Mouse (Mus musculus): ENCODE results near the gene Ssh2. TPM values are rescaled to one million over a fixed set of nuclear protein-coding genes. Genes with fewer than 3 reads are reported as not detected.
A peak's percentile ranks its signal among the peaks of the same experiment; 100 is the strongest.

Gene Ssh2
- total RNA-seq (2012; rRNA removed) = 6.7 and 7.7 TPM in 2 replicates

DNA sequence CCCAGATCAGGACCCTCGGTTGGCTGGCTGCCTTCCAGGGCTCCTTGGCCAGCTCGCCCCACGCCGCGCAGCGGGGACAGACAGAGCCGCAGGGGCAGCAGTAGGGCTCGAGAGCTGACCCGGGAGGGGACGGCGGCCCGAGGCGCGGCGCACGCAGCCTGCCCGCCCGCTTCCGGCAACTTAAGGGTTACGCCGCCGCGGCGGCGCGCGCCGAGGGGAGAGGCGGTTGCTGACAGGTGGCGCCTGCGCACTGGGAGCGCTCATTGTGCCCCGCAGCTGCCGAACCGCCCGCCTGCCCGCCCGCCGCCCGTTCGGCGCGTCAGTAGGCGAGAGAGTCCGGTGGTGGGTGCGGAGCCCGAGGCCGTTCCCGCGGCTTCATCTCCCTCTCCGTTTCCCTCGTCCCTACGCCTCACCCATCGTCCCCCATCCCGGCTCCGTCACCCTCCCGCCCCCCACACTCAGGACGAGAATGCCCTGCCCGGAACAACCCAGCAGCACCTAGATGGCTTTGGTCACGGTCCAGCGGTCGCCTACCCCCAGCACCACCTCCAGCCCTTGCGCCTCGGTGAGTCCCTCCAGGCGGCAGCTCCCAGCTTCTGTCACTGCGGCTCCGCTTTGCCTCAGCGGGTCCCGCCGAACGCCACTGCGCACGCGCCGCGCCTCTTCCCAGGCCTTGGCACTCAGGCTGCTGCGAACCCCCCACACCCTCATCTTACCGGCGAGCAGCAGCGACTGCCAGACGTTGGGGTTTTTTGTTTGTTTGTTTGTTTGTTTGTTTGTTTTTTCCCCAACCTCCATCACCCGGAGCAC lies at the start of gene Ssh2:
Ssh2 (plus strand) TSS at position 337 of the 810 bp plus-strand sequence.
- Histone ChIP-seq H3K4me3 (ENCODE audit: insufficient read depth in 1 of 2, low read depth in 1 of 2, low read length in 2 of 2, poor library complexity in 1 of 2, severe bottlenecking in 1 of 2) (peak within 1 kb of the TSS; percentile 90 to 99), H3K9me3 (ENCODE audit: control insufficient read depth, insufficient read depth, low read depth, low read length) (no peaks in the 10 kb centered on the region), H3K4me1 (ENCODE audit: control insufficient read depth in 2 of 2, insufficient read depth in 2 of 2, low read length in 2 of 2, poor library complexity in 1 of 2) (peaks cover 0 to 3% of the 10 kb centered on the region in 2 experiments; a peak in 2 of 4 replicates), H3K9ac (ENCODE audit: insufficient read depth, low read depth, low read length, poor library complexity, severe bottlenecking) (peak within 1 kb of the TSS; percentile 84), H3K27ac (ENCODE audit: insufficient read depth, low read depth, low read length, poor library complexity, severe bottlenecking) (no peak within 1 kb of the TSS), H3K36me3 (ENCODE audit: control insufficient read depth, insufficient read depth, low read length, poor library complexity, severe bottlenecking) (no peaks in the 10 kb centered on the region)
- in situ Hi-C loops (cut with MboI; ENCODE audit: low sequenced_read_pairs in 2 of 2, unreplicated experiment in 2 of 2) = no loop called here
- TF ChIP-seq HCFC1 (IDR thresholded peaks at IDR 0.05; ENCODE audit: borderline replicate concordance, insufficient read depth, low read length) (no peak; the same call in 1 of the 2 replicates), ZNF384 (IDR thresholded peaks at IDR 0.05; ENCODE audit: low read depth, low read length) (no peak), CHD2 (IDR thresholded peaks at IDR 0.05; ENCODE audit: low read depth, low read length) (no peak), MAFK (IDR thresholded peaks at IDR 0.05; ENCODE audit: insufficient read depth, low read depth, low read length) (no peak), ZC3H11A (IDR thresholded peaks at IDR 0.05; ENCODE audit: borderline replicate concordance, low read depth, low read length) (no peak)
- DNase-seq (ENCODE audit: low read depth, low spot score) = peak; percentile 63

DNA sequence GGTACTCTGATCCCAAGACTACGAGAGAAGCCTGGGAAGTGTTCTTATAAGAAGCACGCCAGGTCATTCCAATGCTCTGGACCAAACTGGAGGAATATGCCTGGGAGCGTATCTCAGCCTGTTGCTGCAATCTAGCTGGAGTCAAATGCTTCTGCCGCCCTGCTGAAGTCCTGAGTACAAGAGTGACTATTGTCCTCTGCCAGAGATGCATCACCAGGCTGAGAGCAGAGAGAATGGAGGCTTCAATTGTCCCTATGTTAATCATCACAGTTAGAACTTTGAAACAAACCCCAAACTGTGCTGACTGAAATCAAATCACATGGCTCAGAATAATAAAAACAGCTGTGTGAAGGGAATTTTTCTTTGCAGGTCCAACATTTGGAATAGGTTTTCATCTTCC lies 42.4 kb upstream of the Ssh2 start:
- H3K4me1 ChIP-seq (ENCODE audit: control insufficient read depth in 2 of 2, insufficient read depth in 2 of 2, low read length in 2 of 2, poor library complexity in 1 of 2) = no peaks in the 10 kb centered on the region
- DNase-seq (ENCODE audit: low read depth, low spot score) = no peak
- H3K9me3 ChIP-seq (ENCODE audit: control insufficient read depth, insufficient read depth, low read depth, low read length) = no peaks in the 10 kb centered on the region
- TF ChIP-seq CHD2 (IDR thresholded peaks at IDR 0.05; ENCODE audit: low read depth, low read length) = no peak
- no peak for TF ChIP-seq HCFC1 (IDR thresholded peaks at IDR 0.05; ENCODE audit: borderline replicate concordance, insufficient read depth, low read length)
- TF ChIP-seq ZNF384 (IDR thresholded peaks at IDR 0.05; ENCODE audit: low read depth, low read length) = no peak
- TF ChIP-seq MAFK (IDR thresholded peaks at IDR 0.05; ENCODE audit: insufficient read depth, low read depth, low read length) = no peak
- no peak for TF ChIP-seq ZC3H11A (IDR thresholded peaks at IDR 0.05; ENCODE audit: borderline replicate concordance, low read depth, low read length)
- H3K36me3 ChIP-seq (ENCODE audit: control insufficient read depth, insufficient read depth, low read length, poor library complexity, severe bottlenecking) = no peaks in the 10 kb centered on the region
- in situ Hi-C loops (cut with MboI; ENCODE audit: low sequenced_read_pairs in 2 of 2, unreplicated experiment in 2 of 2) = no loop called here
- no peak overlapping the region for H3K9ac ChIP-seq (ENCODE audit: insufficient read depth, low read depth, low read length, poor library complexity, severe bottlenecking)
- no peak overlapping the region for H3K27ac ChIP-seq (ENCODE audit: insufficient read depth, low read depth, low read length, poor library complexity, severe bottlenecking)
- no peak overlapping the region for H3K4me3 ChIP-seq (ENCODE audit: insufficient read depth in 1 of 2, low read depth in 1 of 2, low read length in 2 of 2, poor library complexity in 1 of 2, severe bottlenecking in 1 of 2)

DNA sequence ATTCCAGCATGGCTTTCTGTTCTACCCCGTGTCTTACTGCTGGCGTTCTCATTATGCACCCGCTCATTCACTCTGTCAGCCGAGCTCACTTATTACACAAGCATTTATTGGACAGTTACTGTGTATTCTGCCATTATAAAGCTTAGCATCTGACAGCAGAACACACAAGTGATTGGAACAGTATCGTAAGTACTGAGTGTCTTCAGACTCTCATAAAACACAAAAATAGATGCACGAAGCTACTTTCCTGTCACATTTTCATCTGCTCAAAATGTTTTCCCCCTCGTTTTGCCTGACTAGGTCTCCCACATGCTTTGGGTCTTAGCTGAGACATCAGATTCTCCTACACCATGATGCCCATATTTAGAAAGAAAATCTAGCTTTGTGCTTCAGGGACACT lies 41.6 kb upstream of the Ssh2 start:
- no peaks in the 10 kb centered on the region for H3K36me3 ChIP-seq (ENCODE audit: control insufficient read depth, insufficient read depth, low read length, poor library complexity, severe bottlenecking)
- no peaks in the 10 kb centered on the region for H3K9me3 ChIP-seq (ENCODE audit: control insufficient read depth, insufficient read depth, low read depth, low read length)
- H3K4me1 ChIP-seq (ENCODE audit: control insufficient read depth in 2 of 2, insufficient read depth in 2 of 2, low read length in 2 of 2, poor library complexity in 1 of 2) = no peaks in the 10 kb centered on the region
- no peak overlapping the region for H3K9ac ChIP-seq (ENCODE audit: insufficient read depth, low read depth, low read length, poor library complexity, severe bottlenecking)
- no peak overlapping the region for H3K4me3 ChIP-seq (ENCODE audit: insufficient read depth in 1 of 2, low read depth in 1 of 2, low read length in 2 of 2, poor library complexity in 1 of 2, severe bottlenecking in 1 of 2)
- no peak for DNase-seq (ENCODE audit: low read depth, low spot score)
- no peak for TF ChIP-seq MAFK (IDR thresholded peaks at IDR 0.05; ENCODE audit: insufficient read depth, low read depth, low read length)
- no peak for TF ChIP-seq ZC3H11A (IDR thresholded peaks at IDR 0.05; ENCODE audit: borderline replicate concordance, low read depth, low read length)
- no peak overlapping the region for H3K27ac ChIP-seq (ENCODE audit: insufficient read depth, low read depth, low read length, poor library complexity, severe bottlenecking)
- in situ Hi-C loops (cut with MboI; ENCODE audit: low sequenced_read_pairs in 2 of 2, unreplicated experiment in 2 of 2) = no loop called here

DNA sequence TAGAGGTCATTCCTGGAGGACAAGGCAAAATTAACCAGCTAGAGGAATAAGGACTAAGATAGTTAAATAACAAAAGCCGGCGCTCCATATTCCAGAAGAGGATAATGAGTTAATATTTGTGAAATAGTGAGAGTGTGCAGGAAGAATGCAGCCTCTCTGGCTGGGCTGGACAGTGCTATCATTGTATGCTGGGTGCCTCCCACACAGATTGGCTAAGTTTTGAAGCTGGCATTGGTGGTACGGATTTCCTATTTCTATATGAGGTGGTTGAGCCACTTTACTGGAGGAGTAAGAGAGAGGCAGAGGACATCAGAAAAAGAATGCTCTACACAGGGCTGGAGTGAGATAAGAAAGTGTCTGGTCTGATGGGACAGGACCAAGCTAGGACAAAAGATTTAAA lies 36.3 kb upstream of the Ssh2 start:
- H3K4me3 ChIP-seq (ENCODE audit: insufficient read depth in 1 of 2, low read depth in 1 of 2, low read length in 2 of 2, poor library complexity in 1 of 2, severe bottlenecking in 1 of 2) = no peak overlapping the region
- no peak for TF ChIP-seq ZC3H11A (IDR thresholded peaks at IDR 0.05; ENCODE audit: borderline replicate concordance, low read depth, low read length)
- no peak for TF ChIP-seq CHD2 (IDR thresholded peaks at IDR 0.05; ENCODE audit: low read depth, low read length)
- no peak for TF ChIP-seq ZNF384 (IDR thresholded peaks at IDR 0.05; ENCODE audit: low read depth, low read length)
- no peak for TF ChIP-seq MAFK (IDR thresholded peaks at IDR 0.05; ENCODE audit: insufficient read depth, low read depth, low read length)
- TF ChIP-seq HCFC1 (IDR thresholded peaks at IDR 0.05; ENCODE audit: borderline replicate concordance, insufficient read depth, low read length) = no peak
- DNase-seq (ENCODE audit: low read depth, low spot score) = no peak
- H3K9ac ChIP-seq (ENCODE audit: insufficient read depth, low read depth, low read length, poor library complexity, severe bottlenecking) = no peak overlapping the region
- no peaks in the 10 kb centered on the region for H3K36me3 ChIP-seq (ENCODE audit: control insufficient read depth, insufficient read depth, low read length, poor library complexity, severe bottlenecking)
- H3K4me1 ChIP-seq (ENCODE audit: control insufficient read depth in 2 of 2, insufficient read depth in 2 of 2, low read length in 2 of 2, poor library complexity in 1 of 2) = no peaks in the 10 kb centered on the region
- H3K27ac ChIP-seq (ENCODE audit: insufficient read depth, low read depth, low read length, poor library complexity, severe bottlenecking) = no peak overlapping the region
- no peaks in the 10 kb centered on the region for H3K9me3 ChIP-seq (ENCODE audit: control insufficient read depth, insufficient read depth, low read depth, low read length)
- in situ Hi-C loops (cut with MboI; ENCODE audit: low sequenced_read_pairs in 2 of 2, unreplicated experiment in 2 of 2) = no loop called here

Measured in ES-E14 (cell line).